Mouse (Mus musculus): ENCODE results near the gene Simc1. TPM values are rescaled to one million over a fixed set of nuclear protein-coding genes. Genes with fewer than 3 reads are reported as not detected.

Gene Simc1
- total RNA-seq, 2 experiments from 2014 or later = 3.0 to 5.0 TPM

GRCm38 (mm10) chr13:54548036-54548435 is 44.5 kb downstream of the Simc1 start:
- no peak for DNase-seq

- DNase-seq = no peak
Measured at GRCm38 (mm10) chr13:54556176-54556575, 52.6 kb downstream of the Simc1 start.

- peak; percentile 41 for DNase-seq
Measured at GRCm38 (mm10) chr13:54556796-54557195, 53.2 kb downstream of the Simc1 start.

- no peak for DNase-seq
Measured at GRCm38 (mm10) chr13:54557652-54558051, 54.1 kb downstream of the Simc1 start.

GRCm38 (mm10) chr13:54559656-54560055 is 56.1 kb downstream of the Simc1 start:
- DNase-seq = no peak

GRCm38 (mm10) chr13:54560608-54561007 is 57.0 kb downstream of the Simc1 start:
- no peak for DNase-seq

- no peak for DNase-seq
Measured at GRCm38 (mm10) chr13:54562562-54562961, 59.0 kb downstream of the Simc1 start.

- DNase-seq = no peak
Measured at GRCm38 (mm10) chr13:54564232-54565200, 60.9 kb downstream of the Simc1 start.

- peak; percentile 95 for DNase-seq
Measured at GRCm38 (mm10) chr13:54565201-54565581, 61.6 kb downstream of the Simc1 start, which contains the start of gene 4833439L19Rik. Gene 4833439L19Rik (minus strand): TSS chr13:54565435.

- peak; percentile 39 for DNase-seq
Measured at GRCm38 (mm10) chr13:54565594-54566345, 62.2 kb downstream of the Simc1 start.

GRCm38 (mm10) chr13:54568380-54568779 is 64.8 kb downstream of the Simc1 start:
- no peak for DNase-seq

GRCm38 (mm10) chr13:54569282-54569681 is 65.7 kb downstream of the Simc1 start:
- no peak for DNase-seq

GRCm38 (mm10) chr13:54570736-54571135 is 67.2 kb downstream of the Simc1 start:
- no peak for DNase-seq

GRCm38 (mm10) chr13:54571637-54572036 is 68.1 kb downstream of the Simc1 start:
- DNase-seq = no peak

GRCm38 (mm10) chr13:54572621-54573020 is 69.0 kb downstream of the Simc1 start:
- no peak for DNase-seq

- DNase-seq = peak; percentile 73
Measured at GRCm38 (mm10) chr13:54574854-54575481, 71.4 kb downstream of the Simc1 start, which contains the start of gene Arl10. Gene Arl10 (plus strand): TSS chr13:54575015.

- no peak for DNase-seq
Measured at GRCm38 (mm10) chr13:54575489-54575888, 71.9 kb downstream of the Simc1 start.

GRCm38 (mm10) chr13:54577652-54578507 is 74.3 kb downstream of the Simc1 start:
- no peak for DNase-seq

- DNase-seq = no peak
Measured at GRCm38 (mm10) chr13:54581385-54581784, 77.8 kb downstream of the Simc1 start.

GRCm38 (mm10) chr13:54582126-54582525 is 78.5 kb downstream of the Simc1 start:
- DNase-seq = no peak

- DNase-seq = no peak
Measured at GRCm38 (mm10) chr13:54582860-54583259, 79.3 kb downstream of the Simc1 start.

Data from gastrocnemius, postnatal 10 days (tissue).